Mouse (Mus musculus): ENCODE data around the gene Mip. TPM values are rescaled to one million over a fixed set of nuclear protein-coding genes. Genes with fewer than 3 reads are reported as not detected.
"Not testable (repeated sequence)": the region's sequence is repeated elsewhere in the genome, so short reads cannot be mapped to it uniquely, and the experiment has no call there.

The Mip gene
- total RNA-seq (2021): not detected
- long read RNA-seq: 0 reads

DNA sequence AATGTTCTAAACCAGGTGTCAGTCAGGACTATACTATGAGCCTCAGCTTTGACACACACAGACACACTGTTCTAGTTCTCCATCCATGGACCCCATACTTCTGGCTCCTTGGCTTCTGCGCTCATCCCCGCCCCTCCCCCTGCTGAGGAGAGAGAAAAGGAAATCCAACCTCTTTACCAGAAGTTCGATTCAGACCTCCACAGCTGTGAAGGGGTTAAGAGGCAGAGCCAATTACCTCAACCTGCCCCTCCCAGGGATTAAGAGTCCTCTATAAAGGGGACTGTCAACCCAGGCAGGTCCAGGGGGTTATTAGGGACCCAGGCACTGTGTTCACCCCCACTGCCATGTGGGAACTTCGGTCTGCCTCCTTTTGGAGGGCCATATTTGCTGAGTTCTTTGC lies at the start of gene Mip:
Mip (plus strand) TSS at position 301 of the 400 bp plus-strand sequence.
- no peak for DNase-seq (ENCODE audit: low spot score in 2 of 2)

DNA sequence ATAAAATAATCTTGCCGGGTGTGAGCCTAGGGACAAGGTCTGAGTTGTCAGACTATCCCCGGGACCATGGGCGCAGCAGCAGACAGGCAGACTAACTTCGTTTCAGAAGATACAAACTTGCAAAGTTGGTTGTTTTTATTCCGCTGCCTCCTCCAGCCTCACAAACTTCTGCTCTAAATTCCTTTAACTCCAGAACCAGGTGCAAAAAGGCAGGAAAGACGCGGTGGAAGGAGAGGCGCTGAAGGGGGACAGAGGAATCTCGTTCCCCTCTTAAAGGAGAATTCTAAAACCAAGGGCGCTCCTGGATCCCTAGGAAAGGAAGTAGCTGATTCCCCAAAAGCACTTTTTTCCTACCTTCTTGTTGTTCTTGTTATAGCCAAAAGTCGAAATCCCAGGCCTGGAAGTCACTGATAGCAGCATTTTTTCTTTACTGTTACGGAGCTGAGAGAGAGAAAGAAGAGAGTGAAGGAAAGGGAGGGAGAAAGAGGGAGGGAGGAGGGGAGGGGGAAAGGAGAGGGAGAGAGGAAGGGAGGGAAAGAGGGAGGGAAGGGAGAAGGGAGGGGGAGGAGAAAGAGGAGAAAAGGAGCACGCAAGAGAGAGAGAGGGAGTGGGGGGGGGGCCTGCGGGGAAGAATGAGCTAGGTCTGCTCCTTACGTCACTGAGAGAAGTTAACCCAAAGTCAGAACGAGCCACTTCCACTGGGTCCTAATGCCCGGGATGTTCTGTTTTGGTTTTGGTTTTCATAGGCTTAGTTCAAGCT lies 49.5 kb upstream of the Mip start:
- DNase-seq (ENCODE audit: low spot score in 2 of 2): peak; percentile 29 to 76

- no peak for DNase-seq (ENCODE audit: low spot score in 2 of 2)
Observed at GRCm38 (mm10) chr10:128177316-128177715, 48.3 kb upstream of the Mip start.

DNA sequence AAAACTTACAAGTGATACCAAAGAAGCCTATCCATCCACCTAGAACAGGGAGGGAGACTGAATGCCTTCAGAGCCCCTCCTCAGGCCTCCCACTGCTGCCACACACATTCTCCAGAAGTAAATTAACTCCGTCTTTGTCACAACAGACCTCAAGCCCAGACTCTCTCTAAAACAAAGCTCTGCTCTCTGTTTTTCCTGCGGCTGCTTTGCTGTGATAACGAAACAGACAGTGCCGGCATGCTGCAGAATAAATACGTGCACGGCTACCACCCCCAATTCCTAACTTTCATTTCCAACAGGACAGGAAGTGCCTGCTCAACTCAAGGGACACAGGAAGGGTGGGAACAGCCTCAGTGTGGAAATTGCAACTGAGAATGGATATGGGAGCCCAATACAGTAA lies 45.6 kb upstream of the Mip start, which contains the start of gene Rbms2:
Rbms2 (minus strand) TSS at position 309 of the 400 bp plus-strand sequence.
- no peak for DNase-seq (ENCODE audit: low spot score in 2 of 2)

DNA sequence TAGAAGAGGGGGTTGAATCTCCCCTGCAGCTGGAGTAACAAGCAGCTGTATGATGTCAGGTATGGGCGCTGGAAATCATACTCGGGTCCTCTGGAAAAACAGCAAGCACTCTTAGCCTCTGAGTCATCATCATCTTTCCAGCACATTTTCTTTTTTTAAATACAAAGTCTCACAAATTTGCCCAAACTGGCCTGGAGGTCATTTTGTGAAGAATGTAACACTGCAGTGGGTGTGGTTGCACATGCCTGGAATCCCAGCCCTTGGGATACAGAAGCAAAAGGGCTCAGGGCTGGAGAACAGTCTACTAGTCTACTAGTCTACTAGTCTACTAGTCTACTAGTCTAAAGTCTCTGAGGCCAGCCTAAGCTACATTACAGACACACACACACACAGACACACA lies 41.3 kb upstream of the Mip start:
- DNase-seq (ENCODE audit: low spot score in 2 of 2): no peak

- DNase-seq (ENCODE audit: low spot score in 2 of 2): no peak
Observed at GRCm38 (mm10) chr10:128185277-128185940, 40.2 kb upstream of the Mip start.

GRCm38 (mm10) chr10:128185959-128186358 lies 39.7 kb upstream of the Mip start:
- peak; percentile 46 to 83 for DNase-seq (ENCODE audit: low spot score in 2 of 2)

GRCm38 (mm10) chr10:128187181-128187605 lies 38.4 kb upstream of the Mip start:
- DNase-seq (ENCODE audit: low spot score in 2 of 2): no peak

DNA sequence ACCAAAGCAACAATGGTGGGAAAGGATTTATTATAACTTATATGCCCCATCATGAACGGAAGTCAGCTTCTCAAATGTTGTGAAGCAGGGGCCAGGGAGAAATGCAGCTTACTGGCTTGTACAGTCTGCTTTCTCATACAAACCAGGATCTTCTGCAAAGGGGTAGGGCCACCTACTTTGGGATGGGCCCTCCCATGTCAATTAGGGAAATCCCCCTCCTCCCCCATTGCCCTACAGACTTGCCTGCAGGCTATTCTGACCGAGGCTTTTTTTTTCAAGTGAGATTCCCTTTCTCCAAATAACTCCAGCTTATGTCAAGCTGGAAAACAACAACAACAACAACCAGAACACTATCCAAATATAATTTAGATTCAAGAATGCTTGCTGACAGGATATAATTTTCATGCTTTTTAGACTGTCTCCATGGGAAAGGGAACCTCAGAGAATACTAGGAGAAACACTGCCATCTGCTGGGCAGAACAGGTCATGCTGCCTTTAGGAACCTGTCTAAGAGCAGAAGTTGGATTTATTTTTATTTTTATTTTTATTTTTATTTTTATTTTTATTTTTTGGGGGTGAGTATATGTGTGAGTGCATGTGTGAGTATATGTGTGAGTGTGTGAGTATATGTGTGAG lies 37.3 kb upstream of the Mip start:
- peak; percentile 30 to 91 for DNase-seq (ENCODE audit: low spot score in 2 of 2)

DNA sequence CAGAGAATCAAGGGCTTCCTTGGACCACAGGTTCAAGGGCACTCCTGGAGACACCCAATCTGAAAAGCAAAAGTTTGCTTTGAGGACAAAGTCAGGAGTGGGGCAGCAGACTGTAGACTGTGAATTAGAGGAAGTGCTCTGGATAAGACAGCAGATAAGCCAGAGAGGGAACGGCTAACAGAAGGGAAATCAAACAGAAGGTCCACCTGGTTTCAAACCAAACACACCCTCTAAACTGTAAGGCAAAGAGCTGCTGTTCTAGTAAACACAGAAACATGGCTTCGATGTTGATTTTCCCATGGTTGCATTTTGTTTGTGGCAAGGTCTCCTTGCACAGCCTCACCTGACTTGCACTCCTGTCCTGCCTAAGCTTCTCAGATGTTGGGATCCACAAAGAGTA lies 34.2 kb upstream of the Mip start:
- no peak for DNase-seq (ENCODE audit: low spot score in 2 of 2)

DNA sequence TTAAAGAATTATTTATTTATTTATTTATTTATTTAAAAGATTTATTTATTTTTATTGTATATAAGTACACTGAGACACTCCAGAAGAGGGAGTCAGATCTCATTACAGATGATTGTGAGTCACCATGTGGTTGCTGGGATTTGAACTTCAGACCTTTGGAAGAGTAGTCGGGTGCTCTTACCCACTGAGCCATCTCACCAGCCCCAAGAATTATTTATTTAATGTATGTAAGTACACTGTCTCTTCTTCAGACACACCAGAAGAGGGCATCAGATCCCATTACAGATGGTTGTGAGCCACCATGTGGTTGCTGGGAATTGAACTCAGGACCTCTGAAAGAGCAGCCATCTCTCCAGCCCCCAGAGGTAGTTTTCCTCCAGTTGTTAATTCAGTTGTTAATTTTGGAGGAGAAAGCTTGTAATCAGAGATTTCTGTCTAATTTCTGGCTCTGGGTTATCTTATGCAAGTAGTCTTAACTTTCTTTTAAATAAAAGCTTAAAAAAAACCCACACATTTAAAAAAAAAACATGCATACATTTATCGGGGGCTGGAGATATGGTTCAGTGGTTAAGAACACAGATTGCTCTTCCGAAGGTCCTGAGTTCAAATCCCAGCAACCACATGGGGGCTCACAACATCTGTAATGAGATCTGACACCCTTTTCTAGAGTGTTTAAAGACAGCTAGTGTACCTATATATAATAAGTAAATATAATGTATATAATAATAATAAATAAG lies 33.4 kb upstream of the Mip start:
- DNase-seq (ENCODE audit: low spot score in 2 of 2): not testable (repeated sequence)

GRCm38 (mm10) chr10:128193113-128193512 lies 32.5 kb upstream of the Mip start:
- no peak for DNase-seq (ENCODE audit: low spot score in 2 of 2)

GRCm38 (mm10) chr10:128194024-128194550 lies 31.6 kb upstream of the Mip start, which contains the start of gene Gls2:
Gene Gls2 (plus strand): TSS chr10:128194457.
- DNase-seq (ENCODE audit: low spot score in 2 of 2): peak; percentile 96 to 98

DNA sequence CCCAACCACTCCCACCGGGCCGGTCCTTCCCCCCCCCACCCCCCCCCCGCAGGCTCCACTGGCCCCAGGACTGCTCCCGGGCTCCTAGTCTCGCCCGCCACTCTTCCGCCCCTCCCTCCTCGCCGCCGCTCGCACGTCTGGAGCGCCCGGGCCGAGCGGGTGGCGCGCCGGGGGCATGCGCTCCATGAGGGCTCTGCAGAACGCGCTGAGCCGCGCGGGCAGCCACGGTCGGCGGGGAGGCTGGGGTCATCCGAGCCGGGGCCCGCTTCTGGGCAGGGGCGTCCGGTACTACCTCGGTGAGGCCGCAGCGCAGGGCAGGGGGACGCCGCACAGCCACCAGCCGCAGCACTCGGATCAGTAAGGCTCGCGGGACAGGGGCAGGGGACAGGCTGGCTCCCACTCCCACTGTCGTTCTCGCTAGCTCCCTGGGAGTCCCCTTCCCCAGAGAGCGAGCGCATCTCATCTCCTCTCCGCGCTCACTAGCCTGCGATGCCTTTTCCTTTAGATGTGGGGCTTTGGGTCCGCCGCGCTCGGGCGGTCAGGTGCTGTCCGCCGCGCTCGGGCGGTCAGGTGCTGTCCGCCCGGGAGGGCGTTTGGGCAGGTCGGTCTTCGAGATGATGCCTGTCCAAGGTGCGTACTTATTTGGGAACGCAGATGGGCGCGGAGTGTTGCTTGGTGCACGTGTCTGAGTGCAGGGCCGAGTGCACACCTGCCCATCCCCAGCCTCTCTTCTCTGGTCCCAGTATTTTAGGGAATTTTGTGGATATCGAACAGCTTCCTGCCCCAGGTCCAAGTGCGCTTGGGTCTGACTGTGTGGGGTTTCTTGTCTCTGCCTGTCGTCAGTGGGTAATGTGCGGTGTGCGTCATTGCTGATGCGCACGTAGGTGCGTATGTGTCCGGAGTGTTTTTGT lies 30.8 kb upstream of the Mip start:
- peak; percentile 29 to 57 for DNase-seq (ENCODE audit: low spot score in 2 of 2)

DNA sequence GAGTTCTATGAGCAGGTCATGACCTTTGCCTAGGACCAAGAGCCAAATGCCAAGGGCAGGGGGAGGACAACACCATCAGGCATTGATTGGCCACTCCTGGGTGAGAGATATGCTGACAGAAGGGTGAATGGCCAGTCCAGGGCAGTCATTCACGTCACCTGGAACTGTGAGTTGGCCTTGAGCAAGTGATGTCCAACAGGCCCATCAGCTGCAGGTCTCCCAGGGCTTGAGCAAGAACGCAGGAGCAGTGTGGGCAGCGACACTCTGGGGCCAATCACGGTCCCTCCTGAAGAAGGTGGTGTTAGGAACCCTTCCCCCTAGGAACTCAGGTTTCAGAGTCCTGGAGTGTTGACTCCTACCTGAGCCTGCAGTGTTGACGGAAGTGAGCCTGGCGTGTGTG lies 23.8 kb upstream of the Mip start:
- no peak for DNase-seq (ENCODE audit: low spot score in 2 of 2)

- no peak for DNase-seq (ENCODE audit: low spot score in 2 of 2)
Observed at GRCm38 (mm10) chr10:128204941-128205340, 20.7 kb upstream of the Mip start.

GRCm38 (mm10) chr10:128208326-128208725 lies 17.3 kb upstream of the Mip start:
- peak; percentile 24 to 58 for DNase-seq (ENCODE audit: low spot score in 2 of 2)

- no peak for DNase-seq (ENCODE audit: low spot score in 2 of 2)
Observed at GRCm38 (mm10) chr10:128209311-128210009, 16.2 kb upstream of the Mip start.

DNA sequence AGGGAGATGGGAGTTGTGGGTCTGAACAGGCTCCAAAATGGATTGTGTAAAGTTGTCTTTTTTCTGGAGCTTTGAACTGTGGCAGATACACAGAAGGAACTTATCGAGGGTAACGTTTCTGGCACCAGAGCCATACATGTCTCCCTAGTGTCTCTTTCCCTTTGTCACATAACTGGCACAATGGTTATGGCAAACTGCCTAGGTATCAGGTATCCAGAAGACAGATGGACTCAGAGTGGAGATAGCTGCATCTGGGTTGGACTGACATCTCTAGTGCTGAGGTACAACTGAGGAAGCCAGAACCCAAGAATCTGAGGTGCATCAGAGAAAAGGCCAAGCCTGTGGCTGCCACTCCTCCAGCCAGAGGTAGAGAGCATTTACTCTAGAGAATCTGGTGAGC lies 15.5 kb upstream of the Mip start:
- DNase-seq (ENCODE audit: low spot score in 2 of 2): no peak

Data from layer of hippocampus, adult 18-20 months (tissue).